Mouse (Mus musculus) hindbrain, embryonic 14.5 days (tissue): ENCODE data around the gene Tbca. TPM values are rescaled to one million over a fixed set of nuclear protein-coding genes. Genes with fewer than 3 reads are reported as not detected.

Experiments
- ATAC-seq: fragments of 200-750 bp; cut with Nextera tagmentation; 2 replicates; pipeline ENCODE4 v1.8.0; 2017; ENCODE audit warnings: moderate number of reproducible peaks, mild to moderate bottlenecking, moderate TSS enrichment, moderate library complexity; ENCODE audit not compliant: low FRiP score
- DNase-seq: peaks from one replicate; pipeline ENCODE4 v3.0.0-alpha.2; 2015; ENCODE audit warnings: low spot score
- H3K27ac ChIP-seq: fragments of 300-500 bp; sonication (generic); 2 replicates; pipeline ENCODE4 v1.5.1; 2014; ENCODE audit warnings: mild to moderate bottlenecking, moderate library complexity
- H3K27me3 ChIP-seq: fragments of 300-500 bp; sonication (generic); 2 replicates; pipeline ENCODE4 v1.6.1; 2014; ENCODE audit warnings: mild to moderate bottlenecking, low read length, mixed read lengths; ENCODE audit not compliant: control insufficient read depth, insufficient read depth
- H3K36me3 ChIP-seq: fragments of 300-500 bp; sonication (generic); replicated peaks from 2 replicates; pipeline ENCODE4 v1.6.1; 2014; ENCODE audit not compliant: control insufficient read depth, insufficient read depth
- H3K4me1 ChIP-seq: fragments of 300-500 bp; sonication (generic); replicated peaks from 2 replicates; pipeline ENCODE4 v1.6.1; 2014; ENCODE audit warnings: antibody characterized with exemption, low read length, mixed read lengths; ENCODE audit not compliant: control insufficient read depth, insufficient read depth
- H3K4me2 ChIP-seq: fragments of 300-500 bp; sonication (generic); replicated peaks from 2 replicates; pipeline ENCODE4 v1.6.1; 2014; ENCODE audit warnings: mild to moderate bottlenecking, moderate library complexity
- H3K4me3 ChIP-seq: fragments of 300-500 bp; sonication (generic); replicated peaks from 2 replicates; pipeline ENCODE4 v1.5.1; 2014; ENCODE audit warnings: mild to moderate bottlenecking, low read length
- H3K9ac ChIP-seq: fragments of 300-500 bp; sonication (generic); 2 replicates; pipeline ENCODE4 v1.6.1; 2014
- H3K9me3 ChIP-seq: fragments of 300-500 bp; sonication (generic); 2 replicates; pipeline ENCODE4 v1.6.1; 2016; ENCODE audit warnings: low read length; ENCODE audit not compliant: control insufficient read depth
- WGBS: fragments of 180-500 bp; shearing (Covaris S2); extraction: QIAGEN DNeasy Blood & Tissue Kit; methylation state at CpG from one replicate; pipeline ENCODE4 v1.1.7; 2014; 5-methylcytosine and 5-hydroxymethylcytosine counted together
- polyA plus RNA-seq: library from polyadenylated mRNA; unstranded; fragments of >200 nt; fragmentation: Nextera tagmentation; extraction: Ambion mirVana; gene quantifications from 2 replicates; pipeline ENCODE4 v1.2.1, GENCODE M21; 2014

The Tbca gene
- polyA plus RNA-seq, 1 experiment from 2014 or later, result 314 TPM

DNA sequence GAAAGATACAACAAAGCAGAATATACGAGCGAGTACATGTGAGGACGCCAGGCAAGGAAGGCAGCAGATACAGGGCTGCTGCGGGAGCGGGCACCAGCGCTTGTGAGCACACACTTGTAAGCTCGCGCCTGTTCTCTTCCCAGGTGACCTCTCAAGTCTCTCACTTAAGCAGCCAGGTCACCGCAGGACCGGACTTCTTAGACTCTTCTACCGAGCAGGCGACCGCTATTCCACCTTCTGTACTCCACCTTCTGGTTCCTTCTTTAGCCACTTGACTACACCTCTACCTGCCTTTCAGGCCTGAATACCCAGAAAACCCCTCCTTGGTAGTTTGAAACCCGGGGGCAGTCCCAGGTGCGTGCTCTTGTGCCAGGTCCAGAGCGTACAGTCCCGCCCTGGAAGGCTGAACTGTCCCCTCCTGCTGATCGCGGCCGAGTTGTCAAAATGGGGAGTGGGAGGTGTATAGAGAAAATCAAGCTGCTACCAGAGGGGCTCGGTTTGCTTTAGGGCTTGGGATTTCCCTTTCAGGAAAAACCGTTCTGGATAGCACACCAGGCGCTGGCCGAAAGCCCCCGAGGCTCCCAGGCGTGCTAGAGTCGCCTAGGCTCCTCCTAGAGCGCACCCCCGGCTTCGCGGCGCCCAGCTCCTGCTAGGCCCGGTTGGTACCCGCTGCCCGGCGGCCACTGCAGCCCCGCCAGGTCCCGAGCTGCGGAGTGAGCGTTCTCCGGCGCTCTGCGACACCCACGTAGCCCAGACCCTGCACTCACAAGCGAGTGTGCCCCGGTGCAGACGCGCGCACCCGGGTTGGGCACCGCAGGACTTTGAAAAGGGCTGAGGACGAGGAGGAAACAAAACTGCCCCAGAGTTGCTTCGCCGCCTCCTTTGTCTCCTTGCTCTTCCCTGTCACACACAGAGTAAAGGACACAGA is 84.7 kb downstream of the Tbca start:
- H3K4me2 ChIP-seq, result peak overlapping the region; percentile 35
- H3K9me3 ChIP-seq, result no peaks in the 10 kb centered on the region
- peak overlapping the region; percentile 74 for H3K27ac ChIP-seq
- peaks cover 93% of the 10 kb centered on the region for H3K27me3 ChIP-seq
- peaks cover 5% of the 10 kb centered on the region; the same call in 1 of the 2 replicates for H3K4me1 ChIP-seq
- ATAC-seq (no peak), DNase-seq (peak; percentile 28)
- no peaks in the 10 kb centered on the region for H3K36me3 ChIP-seq
- H3K9ac ChIP-seq, result no peak overlapping the region; the same call in 1 of the 2 replicates
- H3K4me3 ChIP-seq, result peak overlapping the region; percentile 14
- WGBS, result under 1% methylated on average over 54 of the region's 54 CpGs

GRCm38 (mm10) chr13:94874039-94874425 is 85.3 kb downstream of the Tbca start:
- H3K9ac ChIP-seq, result no peak overlapping the region
- no peaks in the 10 kb centered on the region for H3K36me3 ChIP-seq
- H3K27me3 ChIP-seq, result peaks cover 90% of the 10 kb centered on the region
- no peak overlapping the region for H3K4me3 ChIP-seq
- DNase-seq, result peak; percentile 37
- ATAC-seq, result no peak
- peak overlapping the region; percentile 35; the same call in 1 of the 2 replicates for H3K4me2 ChIP-seq
- H3K9me3 ChIP-seq, result no peaks in the 10 kb centered on the region
- 0% methylated on average over 8 of the region's 8 CpGs for WGBS
- H3K4me1 ChIP-seq, result no peaks in the 10 kb centered on the region
- H3K27ac ChIP-seq, result peak overlapping the region; percentile 74; the same call in 1 of the 2 replicates

GRCm38 (mm10) chr13:94874656-94875395 is 86.1 kb downstream of the Tbca start:
- Histone ChIP-seq H3K4me2 (peak overlapping the region; percentile 37), H3K36me3 (no peaks in the 10 kb centered on the region), H3K4me3 (peak overlapping the region; percentile 18), H3K9ac (no peak overlapping the region), H3K27ac (peak overlapping the region; percentile 66), H3K27me3 (peaks cover 89% of the 10 kb centered on the region), H3K9me3 (no peaks in the 10 kb centered on the region), H3K4me1 (no peaks in the 10 kb centered on the region)
- under 1% methylated on average over 23 of the region's 23 CpGs for WGBS
- no peak; the same call in 1 of the 2 replicates for ATAC-seq
- peak; percentile 26 for DNase-seq

- peak; percentile 51; the same call in 1 of the 2 replicates for ATAC-seq
- Histone ChIP-seq H3K27me3 (peaks cover 90% of the 10 kb centered on the region), H3K27ac (peak within 1 kb of the TSS; percentile 80), H3K36me3 (no peaks in the 10 kb centered on the region), H3K4me1 (no peaks in the 10 kb centered on the region), H3K4me3 (peak within 1 kb of the TSS; percentile 26), H3K9me3 (no peaks in the 10 kb centered on the region), H3K9ac (peak within 1 kb of the TSS; percentile 18; the same call in 1 of the 2 replicates), H3K4me2 (peak within 1 kb of the TSS; percentile 37)
- DNase-seq, result no peak
- WGBS, result 2% methylated on average over 27 of the region's 30 CpGs
Measured at GRCm38 (mm10) chr13:94875396-94875880, 86.7 kb downstream of the Tbca start, which contains the start of gene Otp. Otp (plus strand) TSS chr13:94875602.

DNA sequence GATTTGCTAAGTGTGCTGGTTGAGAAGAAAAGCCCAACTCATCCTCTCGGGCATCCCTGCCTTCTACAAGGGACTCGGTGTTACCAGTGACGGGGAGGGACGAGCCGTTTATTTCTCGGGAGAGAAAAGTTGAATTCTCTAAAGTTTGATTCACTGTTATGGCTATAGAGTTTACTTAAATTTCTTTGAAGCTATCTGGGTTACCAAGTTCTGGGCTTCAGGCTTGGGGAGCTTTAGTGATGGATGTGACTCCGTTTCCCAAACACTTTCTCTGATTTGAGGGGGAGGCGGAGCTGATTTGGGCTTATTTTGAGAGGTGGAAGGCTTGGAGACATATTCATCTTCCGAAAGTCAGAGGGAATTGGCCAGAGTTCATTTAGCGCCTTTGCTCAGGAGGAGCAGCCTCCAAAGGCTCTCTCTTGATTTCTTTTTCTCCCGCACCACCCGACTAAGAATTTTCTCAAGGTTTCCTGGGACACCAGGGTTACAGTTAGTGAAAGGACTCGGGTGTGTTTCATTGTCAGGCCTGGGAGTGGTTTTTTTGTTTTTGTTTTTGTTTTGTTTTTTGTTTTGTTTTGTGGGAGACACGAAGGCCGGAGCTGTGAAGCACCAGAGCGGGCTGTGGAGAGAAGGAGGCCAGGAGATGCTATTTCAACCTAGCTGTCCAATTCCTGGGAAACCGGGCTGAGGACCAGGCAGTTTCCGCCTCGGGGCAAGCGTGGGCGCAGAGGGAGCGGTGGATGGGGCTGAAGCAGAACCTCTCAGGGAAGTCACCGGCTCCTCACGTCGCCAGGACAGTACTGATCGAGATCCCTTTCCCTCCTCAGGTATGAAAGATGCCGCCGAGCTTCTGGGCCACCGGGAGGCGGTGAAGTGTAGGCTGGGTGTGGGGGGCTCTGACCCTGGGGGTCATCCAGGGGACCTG is 87.8 kb downstream of the Tbca start:
- H3K9ac ChIP-seq, result peak overlapping the region; percentile 18
- H3K27me3 ChIP-seq, result peaks cover 90% of the 10 kb centered on the region
- H3K27ac ChIP-seq, result peak overlapping the region; percentile 80
- H3K4me1 ChIP-seq, result no peaks in the 10 kb centered on the region
- ATAC-seq (no peak; the same call in 1 of the 2 replicates), DNase-seq (no peak)
- H3K4me3 ChIP-seq, result peak overlapping the region; percentile 26
- no peaks in the 10 kb centered on the region for H3K36me3 ChIP-seq
- 2% methylated on average over 30 of the region's 30 CpGs for WGBS
- H3K9me3 ChIP-seq, result no peaks in the 10 kb centered on the region
- H3K4me2 ChIP-seq, result no peak overlapping the region

DNA sequence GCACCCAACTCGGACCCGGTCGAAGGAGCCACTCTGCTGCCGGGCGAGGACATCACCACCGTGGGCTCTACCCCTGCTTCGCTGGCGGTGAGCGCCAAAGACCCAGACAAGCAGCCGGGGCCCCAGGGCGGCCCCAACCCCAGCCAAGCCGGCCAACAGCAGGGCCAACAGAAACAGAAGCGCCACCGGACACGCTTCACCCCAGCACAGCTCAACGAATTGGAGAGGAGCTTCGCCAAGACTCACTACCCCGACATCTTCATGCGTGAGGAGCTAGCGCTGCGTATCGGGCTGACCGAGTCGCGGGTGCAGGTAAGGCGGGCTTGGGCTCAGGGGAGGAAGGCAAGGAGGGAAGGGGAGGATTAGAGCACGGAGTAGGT is 88.5 kb downstream of the Tbca start:
- Histone ChIP-seq H3K4me3 (peak overlapping the region; percentile 26), H3K27ac (peak overlapping the region; percentile 80), H3K27me3 (peaks cover 91% of the 10 kb centered on the region), H3K9me3 (no peaks in the 10 kb centered on the region), H3K36me3 (no peaks in the 10 kb centered on the region), H3K4me2 (no peak overlapping the region), H3K4me1 (no peaks in the 10 kb centered on the region), H3K9ac (peak overlapping the region; percentile 18)
- WGBS, result 1% methylated on average over 27 of the region's 27 CpGs
- ATAC-seq, result peak; percentile 41; the same call in 1 of the 2 replicates
- no peak for DNase-seq

GRCm38 (mm10) chr13:94877991-94878745 is 89.5 kb downstream of the Tbca start:
- 10% methylated on average over 10 of the region's 10 CpGs for WGBS
- DNase-seq (peak; percentile 79), ATAC-seq (no peak)
- no peaks in the 10 kb centered on the region for H3K9me3 ChIP-seq
- 0 out of 2 replicates have a peak, but pooled peaks cover 3% of the 10 kb centered on the region for H3K4me1 ChIP-seq
- peak overlapping the region; percentile 38 for H3K27ac ChIP-seq
- peaks cover 91% of the 10 kb centered on the region for H3K27me3 ChIP-seq
- H3K4me3 ChIP-seq, result peak overlapping the region; percentile 26
- no peaks in the 10 kb centered on the region for H3K36me3 ChIP-seq
- peak overlapping the region; percentile 28; the same call in 1 of the 2 replicates for H3K9ac ChIP-seq
- no peak overlapping the region; the same call in 1 of the 2 replicates for H3K4me2 ChIP-seq

GRCm38 (mm10) chr13:94881201-94881600 is 92.5 kb downstream of the Tbca start:
- H3K27me3 ChIP-seq, result peaks cover 87% of the 10 kb centered on the region
- DNase-seq (no peak), ATAC-seq (no peak)
- no peaks in the 10 kb centered on the region for H3K36me3 ChIP-seq
- 0% methylated on average over 3 of the region's 3 CpGs for WGBS
- peak overlapping the region; percentile 31 for H3K4me3 ChIP-seq
- H3K27ac ChIP-seq, result peak overlapping the region; percentile 69
- H3K9me3 ChIP-seq, result no peaks in the 10 kb centered on the region
- H3K4me2 ChIP-seq, result peak overlapping the region; percentile 56
- 0 out of 2 replicates have a peak, but pooled peaks cover 5% of the 10 kb centered on the region for H3K4me1 ChIP-seq
- peak overlapping the region; percentile 39 for H3K9ac ChIP-seq
